Mouse (Mus musculus) effector memory CD4-positive, alpha-beta T cell, adult 5 months (primary cell): ENCODE data around the gene Tmem161b. TPM values are rescaled to one million over a fixed set of nuclear protein-coding genes. Genes with fewer than 3 reads are reported as not detected.

ENCODE experiments used
- polyA plus RNA-seq: library from polyadenylated mRNA; unstranded; fragments of 100-300 nt; shearing (Covaris generic); gene quantifications from one replicate; pipeline ENCODE4 v1.2.1, GENCODE M21; 2017

The Tmem161b gene
- 20.0 TPM for polyA plus RNA-seq

GRCm38 (mm10) chr13:84221820-84222681 is at the start of gene Tmem161b:
Gene Tmem161b (plus strand): TSS chr13:84222296.

